Mouse (Mus musculus) G1E (cell line): ENCODE results near the gene Cd59b. TPM values are rescaled to one million over a fixed set of nuclear protein-coding genes. Genes with fewer than 3 reads are reported as not detected.

Experiments used
- ATAC-seq: 2 replicates; pipeline ENCODE4 v1.8.0; 2016; ENCODE audit warnings: mild to moderate bottlenecking; ENCODE audit not compliant: insufficient number of reproducible peaks, poor library complexity, low FRiP score, severe bottlenecking; ENCODE audit errors: extremely low read depth
- DNase-seq: peaks from one replicate; pipeline ENCODE4 v3.0.0; 2012; ENCODE audit warnings: low spot score
- H3K27me3 ChIP-seq: 2 replicates; pipeline ENCODE4 v1.6.1; 2012; ENCODE audit warnings: mild to moderate bottlenecking, low read length, inconsistent platforms; ENCODE audit not compliant: insufficient read depth
- H3K36me3 ChIP-seq: replicated peaks from 2 replicates; pipeline ENCODE3; 2012; ENCODE audit warnings: mild to moderate bottlenecking, inconsistent platforms
- H3K4me1 ChIP-seq: 2 replicates; pipeline ENCODE4 v1.6.1; 2012; ENCODE audit warnings: low read depth, low read length, inconsistent platforms, mixed read lengths; ENCODE audit not compliant: insufficient read depth
- H3K4me3 ChIP-seq: 2 replicates; pipeline ENCODE4 v1.5.1; 2012; ENCODE audit warnings: low read depth, mild to moderate bottlenecking, inconsistent platforms, low read length, moderate library complexity, mixed read lengths
- H3K9me3 ChIP-seq: replicated peaks from 2 replicates; pipeline ENCODE4 v1.6.1; 2012; ENCODE audit warnings: inconsistent platforms
- CTCF ChIP-seq: IDR thresholded peaks from 2 replicates; pipeline ENCODE4 v1.5.1; 2012; ENCODE audit warnings: low read depth, low read length, inconsistent platforms, mixed read lengths
- GATA1 ChIP-seq: IDR thresholded peaks from 2 replicates; pipeline ENCODE4 v1.6.1; 2012; ENCODE audit warnings: borderline replicate concordance, low read length, inconsistent platforms, mixed read lengths
- GATA2 ChIP-seq: IDR thresholded peaks from 2 replicates; pipeline ENCODE4 v1.6.1; 2012; ENCODE audit warnings: low read depth, low read length, inconsistent platforms, borderline replicate concordance
- POLR2AphosphoS5 ChIP-seq: IDR thresholded peaks from 2 replicates; pipeline ENCODE4 v1.6.1; 2012; ENCODE audit warnings: low read depth, low read length, inconsistent platforms; ENCODE audit not compliant: insufficient replicate concordance
- TAL1 ChIP-seq: conservative IDR thresholded peaks from 2 replicates; pipeline ENCODE4 v1.6.1; 2012; ENCODE audit warnings: low read depth, low read length, inconsistent platforms, mixed read lengths
- polyA plus RNA-seq: library from polyadenylated mRNA; stranded (reverse); fragments of >175 nt; gene quantifications from 2 replicates; pipeline ENCODE4 v1.2.3, GENCODE M21; 2012
- total RNA-seq, 2 experiments: library from RNA; stranded (forward) in 1 of 2; stranded (reverse) in 1 of 2; fragments of 200-1000 nt in 1 of 2; fragments of >200 nt in 1 of 2; fragmentation: Nextera tagmentation in 1 of 2; gene quantifications; 2 replicates each; pipeline ENCODE4 v1.2.3; 2014 to 2017

The Cd59b gene
- total and polyA plus RNA-seq, 3 experiments = 0.87 TPM; not detected in 2

DNA sequence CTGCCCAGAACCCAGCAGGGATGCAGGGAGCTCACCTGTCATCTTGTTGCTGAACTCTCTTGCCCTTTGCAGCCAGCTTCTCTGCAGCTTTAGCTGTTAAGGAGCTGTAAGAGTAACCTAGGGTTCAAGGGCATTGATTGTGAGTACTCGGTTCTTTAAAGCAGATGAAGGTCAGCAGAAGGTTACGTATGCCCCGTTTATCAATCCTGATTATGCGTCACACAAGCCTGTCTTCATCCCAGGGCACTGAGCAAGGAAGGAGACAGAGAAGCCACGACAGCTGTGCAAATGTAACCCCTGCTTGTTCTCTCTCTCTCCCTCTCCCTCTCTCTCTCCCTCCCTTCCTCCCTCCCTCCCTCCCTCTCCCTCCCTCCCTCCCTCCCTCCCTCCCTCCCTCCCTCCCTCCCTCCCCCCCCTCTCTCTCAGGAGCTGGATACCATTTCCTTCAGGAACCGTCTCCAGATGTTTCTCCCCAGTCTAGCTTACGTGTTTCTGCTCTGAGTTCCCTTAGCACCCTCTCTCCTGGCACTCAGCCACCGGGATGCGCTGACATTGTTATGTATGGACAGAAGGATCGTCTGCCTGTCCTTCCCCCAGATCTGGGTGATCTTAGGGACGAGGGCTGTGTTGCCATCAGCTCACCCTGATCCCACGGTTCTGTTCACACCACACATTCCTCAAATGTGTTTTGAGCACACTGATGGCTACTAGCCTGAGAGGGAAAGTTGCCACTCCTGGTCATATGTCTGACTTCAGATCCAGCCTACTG is 63.6 kb downstream of the Cd59b start:
- no peak for DNase-seq
- TF ChIP-seq POLR2AphosphoS5 (no peak), TAL1 (no peak), GATA1 (no peak), CTCF (no peak), GATA2 (no peak)
- Histone ChIP-seq H3K36me3 (no peaks in the 10 kb centered on the region), H3K9me3 (no peaks in the 10 kb centered on the region), H3K4me1 (peaks cover 49% of the 10 kb centered on the region), H3K4me3 (no peak overlapping the region), H3K27me3 (peaks cover 48% of the 10 kb centered on the region)
- no peak for ATAC-seq

DNA sequence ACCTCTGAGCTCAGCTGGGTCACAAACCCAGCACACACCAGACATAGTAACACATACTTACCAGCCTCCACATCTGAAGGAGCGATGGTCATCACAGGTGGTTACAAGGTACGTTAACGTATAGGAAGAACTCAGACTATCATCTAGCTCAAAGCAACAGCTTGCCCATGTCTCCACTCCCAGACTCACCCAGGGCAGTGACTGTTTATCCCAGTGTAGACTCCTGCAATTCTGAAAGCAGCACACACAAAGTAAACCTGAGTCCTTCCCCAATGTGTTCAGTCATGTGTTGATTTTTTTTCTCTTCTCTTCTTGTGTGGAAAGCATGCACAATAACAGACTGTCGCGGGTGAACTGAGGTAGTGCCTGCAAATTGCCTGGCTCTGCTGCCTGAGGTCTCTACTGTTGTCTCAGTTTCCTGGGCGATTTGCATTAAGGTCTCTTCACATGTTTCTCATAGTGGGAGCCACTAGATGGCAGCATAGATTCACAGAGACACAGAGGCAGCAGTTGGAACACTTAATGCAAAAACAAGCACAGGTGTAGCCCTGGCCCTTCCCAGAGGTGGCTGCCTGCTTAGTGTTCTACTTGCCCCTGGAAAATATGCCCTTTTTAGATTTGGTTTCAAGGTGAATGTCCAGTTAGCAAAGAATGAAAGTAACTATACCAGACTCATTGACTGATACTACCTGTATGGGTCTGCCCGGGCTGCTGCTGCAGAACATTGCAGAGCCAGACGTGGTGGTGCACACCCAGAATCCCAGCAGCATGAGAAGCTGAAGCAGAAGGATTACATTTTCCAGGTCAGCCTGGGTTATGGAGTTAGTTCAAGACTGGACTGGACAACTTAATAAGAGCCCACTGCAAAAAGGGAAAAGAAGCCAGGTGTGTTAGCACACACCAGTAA is 64.8 kb downstream of the Cd59b start:
- H3K4me3 ChIP-seq = no peak overlapping the region
- ATAC-seq = peak; percentile 49; the same call in 1 of the 2 replicates
- peaks cover 49% of the 10 kb centered on the region for H3K4me1 ChIP-seq
- H3K27me3 ChIP-seq = peaks cover 39% of the 10 kb centered on the region
- H3K9me3 ChIP-seq = peaks cover 4% of the 10 kb centered on the region; the same call in 1 of the 2 replicates
- H3K36me3 ChIP-seq = no peaks in the 10 kb centered on the region
- peak; percentile 56 for DNase-seq
- TF ChIP-seq CTCF = peak; percentile 61
- TF ChIP-seq POLR2AphosphoS5 = no peak
- TF ChIP-seq GATA2 = no peak

DNA sequence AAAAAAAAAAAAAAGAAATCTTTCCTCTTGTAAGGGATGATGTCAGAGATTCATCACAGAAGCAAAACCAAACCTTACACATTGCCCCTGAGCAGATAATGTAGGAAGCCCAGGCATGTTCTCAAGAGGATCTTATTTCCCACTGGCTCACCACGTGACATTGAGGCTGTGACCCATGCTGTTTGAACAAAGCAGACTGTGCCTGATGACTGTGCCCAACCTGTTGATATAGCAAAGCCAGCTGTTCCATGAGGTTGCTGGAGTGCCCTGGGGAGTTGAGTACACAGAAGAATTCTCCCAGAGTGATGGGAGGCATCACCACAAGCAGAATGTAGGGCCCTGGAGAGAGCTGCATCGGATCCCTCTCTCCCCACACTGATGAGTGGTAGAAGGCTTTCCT is 66.3 kb downstream of the Cd59b start:
- no peak for ATAC-seq
- H3K9me3 ChIP-seq = peaks cover 4% of the 10 kb centered on the region; the same call in 1 of the 2 replicates

More for the DNA sequence above, 66.3 kb downstream of the Cd59b start:
- DNase-seq = no peak
- H3K27me3 ChIP-seq = peaks cover 36% of the 10 kb centered on the region
- no peak overlapping the region for H3K4me3 ChIP-seq
- H3K36me3 ChIP-seq = no peaks in the 10 kb centered on the region
- peaks cover 39% of the 10 kb centered on the region for H3K4me1 ChIP-seq
- TF ChIP-seq POLR2AphosphoS5 = no peak
- TF ChIP-seq GATA2 = no peak
- no peak for TF ChIP-seq TAL1
- TF ChIP-seq GATA1 = no peak
- no peak for TF ChIP-seq CTCF

Other genes starting within 250 kb of the Cd59b start
- 184 and 198 TPM in 2 replicates for gene Lmo2, start 111.9 kb upstream of the Cd59b start, total RNA-seq (2014; fragmentation: Nextera tagmentation)
- gene Lmo2, start 111.9 kb upstream of the Cd59b start, total RNA-seq (2017) = 119 and 124 TPM in 2 replicates
- gene Lmo2, start 111.9 kb upstream of the Cd59b start, polyA plus RNA-seq = 255 and 381 TPM in 2 replicates
- gene Fbxo3, start 42.1 kb upstream of the Cd59b start, total RNA-seq (2014; fragmentation: Nextera tagmentation) = 113 and 126 TPM in 2 replicates
- gene Fbxo3, start 42.1 kb upstream of the Cd59b start, total RNA-seq (2017) = 76.4 and 79.5 TPM in 2 replicates
- gene Fbxo3, start 42.1 kb upstream of the Cd59b start, polyA plus RNA-seq = 9.4 and 12.6 TPM in 2 replicates
- gene 4931422A03Rik, start 41.5 kb upstream of the Cd59b start, total RNA-seq (2014; fragmentation: Nextera tagmentation) = not detected in 2 replicates
- gene 4931422A03Rik, start 41.5 kb upstream of the Cd59b start, total RNA-seq (2017) = 0.12 and 0.38 TPM in 2 replicates
- not detected in 2 replicates for gene 4931422A03Rik, start 41.5 kb upstream of the Cd59b start, polyA plus RNA-seq
- gene Gm10912, start 4.0 kb upstream of the Cd59b start, total RNA-seq (2014; fragmentation: Nextera tagmentation) = not detected in 2 replicates
- 0.27 and 0.29 TPM in 2 replicates for gene Gm10912, start 4.0 kb upstream of the Cd59b start, total RNA-seq (2017)
- gene Gm10912, start 4.0 kb upstream of the Cd59b start, polyA plus RNA-seq = not detected in 2 replicates
- not detected in 2 replicates for gene Gm10799, start 1.3 kb upstream of the Cd59b start, total RNA-seq (2014; fragmentation: Nextera tagmentation)
- not detected in 2 replicates for gene Gm10799, start 1.3 kb upstream of the Cd59b start, total RNA-seq (2017)
- not detected in 2 replicates for gene Gm10799, start 1.3 kb upstream of the Cd59b start, polyA plus RNA-seq
- 4.4 and 4.9 TPM in 2 replicates for gene Cd59a, start 26.0 kb downstream of the Cd59b start, total RNA-seq (2014; fragmentation: Nextera tagmentation)
- gene Cd59a, start 26.0 kb downstream of the Cd59b start, total RNA-seq (2017) = 0.58 and 1.7 TPM in 2 replicates
- 0.07 and 0.10 TPM in 2 replicates for gene Cd59a, start 26.0 kb downstream of the Cd59b start, polyA plus RNA-seq
- gene A930018P22Rik, start 52.9 kb downstream of the Cd59b start, total RNA-seq (2014; fragmentation: Nextera tagmentation) = not detected in 2 replicates
- not detected in 2 replicates for gene A930018P22Rik, start 52.9 kb downstream of the Cd59b start, total RNA-seq (2017)
- not detected in 2 replicates for gene A930018P22Rik, start 52.9 kb downstream of the Cd59b start, polyA plus RNA-seq